Mouse (Mus musculus) heart, embryonic 16.5 days (tissue): ENCODE measurements around the gene Akap8l. TPM values are rescaled to one million over a fixed set of nuclear protein-coding genes. Genes with fewer than 3 reads are reported as not detected.

Source experiments
- microRNA-seq: library from miRNA; unstranded; fragments of <30 nt; microRNA quantifications from one replicate; pipeline ENCODE4, GENCODE M21; 2017
- polyA plus RNA-seq: library from polyadenylated mRNA; unstranded; fragments of >200 nt; fragmentation: Nextera tagmentation; extraction: Ambion mirVana; gene quantifications from 2 replicates; pipeline ENCODE4 v1.2.1, GENCODE M21; 2015

The Akap8l gene
- polyA plus RNA-seq, 1 experiment from 2014 or later: 99.2 TPM

Small RNAs within 50 kb of the gene (microRNA-seq; reads per million reads assigned to microRNA genes)
- gene Gm22201: not detected

Other genes starting within 250 kb of the Akap8l start
- 8.6 and 8.9 TPM in 2 replicates for gene Notch3, start 183.8 kb downstream of the Akap8l start, polyA plus RNA-seq
- 0.20 and 0.85 TPM in 2 replicates for gene Ephx3, start 161.1 kb downstream of the Akap8l start, polyA plus RNA-seq
- 54.1 and 55.4 TPM in 2 replicates for gene Brd4, start 65.9 kb downstream of the Akap8l start, polyA plus RNA-seq
- 75.8 and 81.4 TPM in 2 replicates for gene Akap8, start 29.4 kb downstream of the Akap8l start, polyA plus RNA-seq
- 10.5 and 11.1 TPM in 2 replicates for gene Wiz, start 38.8 kb upstream of the Akap8l start, polyA plus RNA-seq
- 5.8 and 13.9 TPM in 2 replicates for gene Rasal3, start 53.0 kb upstream of the Akap8l start, polyA plus RNA-seq
- 1.5 and 3.0 TPM in 2 replicates for gene Pglyrp2, start 73.6 kb upstream of the Akap8l start, polyA plus RNA-seq
- 0.24 and 0.54 TPM in 2 replicates for gene Cyp4f39, start 102.1 kb upstream of the Akap8l start, polyA plus RNA-seq
- gene Cyp4f17, start 155.4 kb upstream of the Akap8l start, polyA plus RNA-seq: 6.5 and 6.8 TPM in 2 replicates
- 16.7 and 17.6 TPM in 2 replicates for gene Cyp4f16, start 186.0 kb upstream of the Akap8l start, polyA plus RNA-seq